Mouse (Mus musculus) CH12.LX (cell line): ENCODE measurements around the gene Pcdh15.

ENCODE experiments used
- CHD1 ChIP-seq: IDR thresholded peaks from 2 replicates; pipeline ENCODE4 v1.6.1; 2012; ENCODE audit warnings: low read depth, low read length, improper control_type of control experiment, inconsistent platforms
- CHD2 ChIP-seq: IDR thresholded peaks from 2 replicates; pipeline ENCODE4 v1.6.1; 2011; ENCODE audit warnings: low read length, improper control_type of control experiment
- CTCF ChIP-seq, 2 experiments: IDR thresholded peaks in 1 of 2; conservative IDR thresholded peaks in 1 of 2; 2 replicates each; pipeline ENCODE4 v1.5.1; 2011 to 2012; ENCODE audit warnings: low read depth in 2 of 2, low read length in 2 of 2, improper control_type of control experiment in 1 of 2, inconsistent platforms in 1 of 2, mild to moderate bottlenecking in 1 of 2, moderate library complexity in 1 of 2
- ETS1 ChIP-seq: conservative IDR thresholded peaks from 2 replicates; pipeline ENCODE4 v1.6.1; 2012; ENCODE audit warnings: low read depth, mild to moderate bottlenecking, inconsistent platforms, low read length, improper control_type of control experiment, moderate library complexity
- HCFC1 ChIP-seq: IDR thresholded peaks from 2 replicates; pipeline ENCODE4 v1.6.1; 2012; ENCODE audit warnings: low read depth, mild to moderate bottlenecking, inconsistent platforms, low read length, improper control_type of control experiment
- MAFK ChIP-seq: IDR thresholded peaks from 2 replicates; pipeline ENCODE4 v1.6.1; 2011; ENCODE audit warnings: low read length, improper control_type of control experiment; ENCODE audit not compliant: insufficient replicate concordance
- MEF2A ChIP-seq: IDR thresholded peaks from 2 replicates; pipeline ENCODE4 v1.6.1; 2014; ENCODE audit warnings: low read depth, mild to moderate bottlenecking, inconsistent platforms, low read length, improper control_type of control experiment, borderline replicate concordance
- MXI1 ChIP-seq: IDR thresholded peaks from 2 replicates; pipeline ENCODE4 v1.6.1; 2011; ENCODE audit warnings: mild to moderate bottlenecking, low read depth, low read length, improper control_type of control experiment
- MYC ChIP-seq: IDR thresholded peaks from 2 replicates; pipeline ENCODE4 v1.6.1; 2011; ENCODE audit warnings: low read depth, mild to moderate bottlenecking, improper control_type of control experiment, low read length
- POLR2A ChIP-seq: IDR thresholded peaks from 2 replicates; pipeline ENCODE4 v1.6.1; 2011; ENCODE audit warnings: low read depth, mild to moderate bottlenecking, improper control_type of control experiment, low read length
- TCF12 ChIP-seq: IDR thresholded peaks from 2 replicates; pipeline ENCODE4 v1.6.1; 2014; ENCODE audit warnings: low read depth, mild to moderate bottlenecking, inconsistent platforms, low read length, improper control_type of control experiment
- USF1 ChIP-seq: IDR thresholded peaks from 2 replicates; pipeline ENCODE4 v1.6.1; 2014; ENCODE audit warnings: low read depth, mild to moderate bottlenecking, inconsistent platforms, low read length, improper control_type of control experiment
- ZMIZ1 ChIP-seq: IDR thresholded peaks from 2 replicates; pipeline ENCODE4 v1.6.1; 2012; ENCODE audit warnings: low read depth, mild to moderate bottlenecking, inconsistent platforms, low read length, improper control_type of control experiment

GRCm38 (mm10) chr10:73862181-73862580 is 763.0 kb downstream of the Pcdh15 start:
- TF ChIP-seq MEF2A: no peak
- no peak for TF ChIP-seq CTCF (conservative IDR thresholded peaks at IDR 0.05 in 1 of 2, IDR thresholded peaks at IDR 0.05 in 1 of 2; ENCODE audit: low read depth in 2 of 2, low read length in 2 of 2)
- TF ChIP-seq CHD2: no peak
- TF ChIP-seq ETS1: no peak
- TF ChIP-seq MXI1: no peak
- TF ChIP-seq TCF12: no peak
- TF ChIP-seq MYC: no peak
- no peak for TF ChIP-seq POLR2A
- no peak for TF ChIP-seq HCFC1
- TF ChIP-seq MAFK: no peak
- TF ChIP-seq CHD1: no peak
- no peak for TF ChIP-seq USF1
- TF ChIP-seq ZMIZ1: no peak
